Mouse (Mus musculus) C2C12 (cell line): ENCODE measurements around the gene Trim25. TPM values are rescaled to one million over a fixed set of nuclear protein-coding genes. Genes with fewer than 3 reads are reported as not detected.

Experiments used
- H3K27me3 ChIP-seq: one replicate; pipeline ENCODE4 v1.6.1; 2011; ENCODE audit not compliant: control insufficient read depth, insufficient read depth, insufficient read length
- H3K36me3 ChIP-seq: one replicate; pipeline ENCODE4 v1.6.1; 2011; ENCODE audit not compliant: control insufficient read depth, insufficient read depth
- H3K4me3 ChIP-seq: one replicate; pipeline ENCODE4 v1.5.1; 2011; ENCODE audit warnings: mild to moderate bottlenecking, control low read depth; ENCODE audit not compliant: poor library complexity, insufficient read depth, severe bottlenecking
- H3K79me2 ChIP-seq: one replicate; pipeline ENCODE4 v1.6.1; 2011; ENCODE audit not compliant: control insufficient read depth, insufficient read depth
- H3K79me3 ChIP-seq: one replicate; pipeline ENCODE4 v1.6.1; 2011; ENCODE audit warnings: low read depth, control low read depth
- H3ac ChIP-seq: one replicate; pipeline ENCODE3; 2011; ENCODE audit warnings: low read depth; ENCODE audit not compliant: control insufficient read depth, insufficient read length
- CEBPB ChIP-seq: IDR thresholded peaks from one replicate; pipeline ENCODE4 v1.6.1; 2011; ENCODE audit warnings: low read depth, mild to moderate bottlenecking, control low read depth, moderate library complexity
- CTCF ChIP-seq: IDR thresholded peaks from one replicate; pipeline ENCODE4 v1.5.1; 2011; ENCODE audit not compliant: control insufficient read depth, insufficient read depth, insufficient read length
- FOSL1 ChIP-seq: IDR thresholded peaks from one replicate; pipeline ENCODE4 v1.8.0; 2011; ENCODE audit warnings: mild to moderate bottlenecking, low read length; ENCODE audit not compliant: poor library complexity, insufficient read depth, severe bottlenecking
- MAX ChIP-seq: IDR thresholded peaks from one replicate; pipeline ENCODE4 v1.6.1; 2011; ENCODE audit warnings: mild to moderate bottlenecking, control low read depth
- MYOD1 ChIP-seq: IDR thresholded peaks from one replicate; pipeline ENCODE4 v1.6.1; 2011; ENCODE audit warnings: low read depth; ENCODE audit not compliant: control insufficient read depth, insufficient read length
- MYOG ChIP-seq: IDR thresholded peaks from one replicate; pipeline ENCODE4 v1.6.1; 2011; ENCODE audit not compliant: control insufficient read depth, insufficient read length; ENCODE audit errors: extremely low read depth
- USF1 ChIP-seq: IDR thresholded peaks from one replicate; pipeline ENCODE4 v1.6.1; 2011; ENCODE audit warnings: low read depth, mild to moderate bottlenecking, control low read depth, moderate library complexity
- polyA plus RNA-seq: library from polyadenylated mRNA; unstranded; fragments of >200 nt; fragmentation: generic; extraction: Trizol; gene quantifications from one replicate; pipeline ENCODE4 v1.2.1, GENCODE M21; 2012; ENCODE audit warnings: missing spikeins

Gene Trim25
- polyA plus RNA-seq, 1 experiment, result 7.7 TPM

- Histone ChIP-seq H3K27me3 (no peaks in the 10 kb centered on the region), H3K79me3 (peaks cover 18% of the 10 kb centered on the region), H3ac (no peak overlapping the region), H3K4me3 (no peak overlapping the region), H3K36me3 (no peaks in the 10 kb centered on the region), H3K79me2 (peaks cover 39% of the 10 kb centered on the region)
- TF ChIP-seq CTCF, result no peak
- TF ChIP-seq MAX, result no peak
- no peak for TF ChIP-seq FOSL1
- no peak for TF ChIP-seq MYOD1
- TF ChIP-seq MYOG, result no peak
- TF ChIP-seq USF1, result no peak
- no peak for TF ChIP-seq CEBPB
These were observed 4.5 kb downstream of the Trim25 start for GRCm38 (mm10) chr11:89003726-89004125.

DNA sequence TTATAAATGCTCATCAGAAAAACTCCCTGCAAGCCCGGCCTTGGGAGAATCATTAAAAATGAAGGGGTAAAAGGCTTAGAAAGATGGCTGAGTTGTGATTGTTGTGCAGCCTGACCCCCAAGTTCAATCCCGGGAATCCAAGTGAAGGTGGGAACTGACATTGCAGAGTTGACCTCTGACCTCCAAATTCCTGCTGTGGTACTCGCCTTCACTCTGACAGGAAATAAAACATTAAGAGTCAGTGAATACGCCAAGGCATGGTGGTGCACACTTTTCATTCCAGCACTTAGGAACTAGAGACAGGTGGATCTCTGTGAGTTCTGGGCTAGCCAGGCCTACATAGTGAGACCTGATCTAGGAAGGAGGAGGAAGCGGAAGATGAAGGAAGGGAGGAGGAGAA, 6.3 kb downstream of the Trim25 start:
- H3ac ChIP-seq, result no peak overlapping the region
- no peak overlapping the region for H3K4me3 ChIP-seq
- H3K27me3 ChIP-seq, result no peaks in the 10 kb centered on the region
- TF ChIP-seq MYOD1 (no peak), USF1 (no peak), CTCF (no peak), MAX (no peak), MYOG (no peak), CEBPB (no peak), FOSL1 (no peak)
- peaks cover 5% of the 10 kb centered on the region for H3K36me3 ChIP-seq
- H3K79me2 ChIP-seq, result peaks cover 27% of the 10 kb centered on the region
- H3K79me3 ChIP-seq, result peaks cover 9% of the 10 kb centered on the region

DNA sequence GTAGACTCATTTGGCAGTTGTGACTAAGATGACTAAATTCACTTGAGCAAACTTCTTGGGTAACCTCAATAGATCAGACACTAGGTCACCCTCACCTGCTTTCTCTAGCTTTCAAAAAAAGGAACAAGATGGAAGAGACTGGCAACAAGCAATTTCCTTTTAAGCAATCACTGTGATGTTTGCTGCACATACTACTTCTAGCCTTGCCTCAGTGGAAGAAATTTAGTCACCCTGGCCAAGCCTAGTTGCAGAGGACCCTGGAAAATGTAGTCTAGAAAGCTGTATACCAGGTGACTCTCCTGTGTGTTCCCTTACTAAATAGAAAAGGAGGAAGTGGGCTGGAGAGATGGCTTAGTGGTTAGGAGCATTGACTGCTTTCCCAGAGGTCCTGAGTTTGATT, 7.2 kb downstream of the Trim25 start:
- Histone ChIP-seq H3K79me3 (peaks cover 9% of the 10 kb centered on the region), H3K27me3 (no peaks in the 10 kb centered on the region), H3K36me3 (peaks cover 5% of the 10 kb centered on the region), H3ac (no peak overlapping the region), H3K79me2 (peaks cover 18% of the 10 kb centered on the region), H3K4me3 (no peak overlapping the region)
- TF ChIP-seq CEBPB (no peak), FOSL1 (no peak), USF1 (no peak), MYOD1 (no peak), MAX (no peak), MYOG (no peak), CTCF (no peak)

DNA sequence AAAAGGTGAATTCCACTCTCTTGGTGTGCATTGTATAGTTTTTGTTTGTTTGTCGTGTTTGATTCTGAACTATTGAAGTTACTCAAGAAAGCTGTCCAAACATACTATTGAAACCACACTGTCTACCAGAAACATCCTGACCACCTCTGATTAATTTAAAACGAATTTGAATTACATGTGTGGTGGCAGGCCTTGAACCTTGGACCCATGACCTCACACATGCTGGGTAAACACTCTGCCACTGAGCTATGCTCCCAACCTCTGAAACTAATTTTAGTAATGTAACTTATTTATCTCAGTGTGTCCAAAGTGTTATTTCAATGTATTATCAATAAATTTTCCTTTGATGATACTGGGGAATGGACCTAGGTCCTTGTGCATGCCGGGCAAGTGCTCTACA, 8.4 kb downstream of the Trim25 start:
- TF ChIP-seq MAX (no peak), CTCF (no peak), MYOD1 (no peak), MYOG (no peak), CEBPB (no peak), USF1 (no peak), FOSL1 (no peak)
- H3K27me3 ChIP-seq, result no peaks in the 10 kb centered on the region
- H3K79me3 ChIP-seq, result peaks cover 4% of the 10 kb centered on the region
- H3K36me3 ChIP-seq, result peaks cover 6% of the 10 kb centered on the region
- peaks cover 6% of the 10 kb centered on the region for H3K79me2 ChIP-seq
- no peak overlapping the region for H3K4me3 ChIP-seq
- H3ac ChIP-seq, result no peak overlapping the region

GRCm38 (mm10) chr11:89009066-89009465, 9.9 kb downstream of the Trim25 start:
- H3K79me2 ChIP-seq, result no peaks in the 10 kb centered on the region
- no peak overlapping the region for H3K4me3 ChIP-seq
- H3ac ChIP-seq, result no peak overlapping the region
- no peaks in the 10 kb centered on the region for H3K27me3 ChIP-seq
- peaks cover 13% of the 10 kb centered on the region for H3K36me3 ChIP-seq
- TF ChIP-seq FOSL1, result no peak
- TF ChIP-seq CTCF, result no peak
- TF ChIP-seq MYOD1, result no peak
- no peak for TF ChIP-seq MAX
- TF ChIP-seq USF1, result no peak
- no peak for TF ChIP-seq MYOG
- TF ChIP-seq CEBPB, result no peak
- H3K79me3 ChIP-seq, result no peaks in the 10 kb centered on the region

DNA sequence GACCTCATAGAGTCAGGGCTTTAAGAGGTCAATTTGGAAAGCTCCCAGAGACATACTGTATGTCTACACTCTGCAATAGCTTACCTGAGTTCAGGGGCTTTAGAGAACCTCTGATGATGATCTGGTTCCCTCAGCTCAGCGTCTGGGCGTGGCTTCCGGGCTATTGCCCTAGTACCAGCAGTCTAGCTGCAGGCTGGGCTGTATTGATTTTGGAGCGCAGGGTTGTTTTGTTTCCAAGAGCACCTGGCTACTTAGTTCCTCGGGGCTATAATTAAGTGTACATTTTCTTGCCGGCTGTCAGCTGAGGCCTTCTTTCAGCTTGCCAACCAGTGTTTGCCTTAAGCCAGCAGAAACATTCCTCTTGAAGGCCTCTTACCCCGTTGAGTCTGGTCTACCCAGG, 10.3 kb downstream of the Trim25 start:
- Histone ChIP-seq H3ac (no peak overlapping the region), H3K4me3 (no peak overlapping the region), H3K36me3 (peaks cover 15% of the 10 kb centered on the region), H3K79me2 (no peaks in the 10 kb centered on the region), H3K79me3 (no peaks in the 10 kb centered on the region), H3K27me3 (no peaks in the 10 kb centered on the region)
- TF ChIP-seq MAX, result no peak
- TF ChIP-seq FOSL1, result no peak
- no peak for TF ChIP-seq MYOD1
- no peak for TF ChIP-seq USF1
- no peak for TF ChIP-seq CEBPB
- TF ChIP-seq CTCF, result no peak
- TF ChIP-seq MYOG, result no peak
